Mouse (Mus musculus) cerebellum, postnatal 10 days (tissue): ENCODE data around the gene Mycbpap.
A peak's percentile ranks its signal among the peaks of the same experiment; 100 is the strongest.

Experiments
- DNase-seq, 2 experiments: peaks; one replicate each; pipeline ENCODE4 v3.0.0; 2021; ENCODE audit warnings: mixed read lengths in 2 of 2

The Mycbpap gene

GRCm38 (mm10) chr11:94477651-94478050 lies 43.9 kb downstream of the Mycbpap start:
- peak; percentile 89 to 92 for DNase-seq

DNA sequence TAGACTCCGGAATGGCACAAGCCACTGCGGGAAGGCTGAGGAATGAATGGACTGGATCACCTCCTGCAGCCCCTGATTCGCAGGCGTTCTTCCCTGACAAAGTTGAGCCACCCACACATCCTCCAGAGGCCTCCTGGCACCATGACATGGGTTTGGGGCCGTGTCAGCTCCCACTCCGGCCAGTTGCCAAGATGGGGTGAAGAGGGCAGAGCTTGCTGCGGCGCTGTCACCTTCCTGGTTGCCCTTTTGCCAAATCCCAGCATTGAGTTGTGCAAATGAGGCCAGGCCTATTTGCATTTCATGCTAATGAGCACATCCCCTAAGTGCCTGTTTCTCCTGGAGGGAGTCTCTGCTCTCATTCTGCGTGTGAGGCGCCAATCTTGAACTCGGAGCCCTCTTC lies 45.8 kb downstream of the Mycbpap start:
- DNase-seq: peak; percentile 60 to 70

- no peak for DNase-seq
Observed at GRCm38 (mm10) chr11:94474544-94474910, 47.0 kb downstream of the Mycbpap start.

DNA sequence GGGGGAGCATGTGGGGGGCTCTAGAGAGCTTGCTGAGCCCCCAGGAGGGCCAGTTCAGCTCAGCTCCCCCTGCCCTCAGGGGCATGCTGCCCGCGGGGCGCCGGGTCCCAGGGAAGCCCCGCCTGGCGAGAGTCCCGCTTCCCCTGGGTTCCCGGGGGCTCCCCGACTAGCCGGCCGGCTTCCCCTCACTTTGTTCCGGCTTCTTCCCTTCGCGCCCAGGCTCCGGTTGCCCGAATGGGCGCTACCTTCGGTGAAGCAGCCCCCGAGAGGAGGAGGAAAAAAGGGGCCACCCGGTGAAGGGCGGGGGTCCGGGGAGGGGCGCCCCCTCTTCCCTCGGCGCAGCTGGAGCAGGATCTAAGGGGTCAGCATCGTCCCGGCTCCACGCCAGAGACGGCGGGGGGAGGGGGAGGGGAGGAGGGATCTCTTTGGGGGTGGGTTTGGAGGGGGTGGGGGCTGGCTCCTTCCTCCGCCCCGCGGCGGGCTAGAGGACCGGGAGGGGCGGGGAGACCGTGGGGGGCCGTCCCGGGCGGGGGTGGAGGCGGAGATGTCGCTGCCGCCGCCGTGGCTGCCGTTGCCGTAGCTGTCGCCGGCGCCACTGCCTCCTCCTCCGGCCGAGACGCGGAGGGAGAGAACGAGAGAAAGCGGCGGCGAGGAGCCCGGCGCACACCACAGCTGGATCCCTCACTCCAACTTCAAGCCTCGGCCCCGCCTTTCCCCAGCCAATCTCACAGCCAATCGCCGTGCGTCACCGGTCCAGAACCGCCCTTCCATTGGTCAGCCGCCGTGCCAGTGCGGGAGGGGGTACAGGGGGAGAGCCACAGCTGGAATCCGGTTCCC lies 47.6 kb downstream of the Mycbpap start, which contains the start of gene Cacna1g:
Cacna1g (minus strand) TSS at position 492 of the 837 bp plus-strand sequence.
- DNase-seq: peak; percentile 92 to 93

GRCm38 (mm10) chr11:94472916-94473706 lies 48.4 kb downstream of the Mycbpap start:
- DNase-seq: peak; percentile 57 to 64

GRCm38 (mm10) chr11:94472585-94472915 lies 49.0 kb downstream of the Mycbpap start:
- peak in 1 of 2 experiments; percentile 66 for DNase-seq

DNA sequence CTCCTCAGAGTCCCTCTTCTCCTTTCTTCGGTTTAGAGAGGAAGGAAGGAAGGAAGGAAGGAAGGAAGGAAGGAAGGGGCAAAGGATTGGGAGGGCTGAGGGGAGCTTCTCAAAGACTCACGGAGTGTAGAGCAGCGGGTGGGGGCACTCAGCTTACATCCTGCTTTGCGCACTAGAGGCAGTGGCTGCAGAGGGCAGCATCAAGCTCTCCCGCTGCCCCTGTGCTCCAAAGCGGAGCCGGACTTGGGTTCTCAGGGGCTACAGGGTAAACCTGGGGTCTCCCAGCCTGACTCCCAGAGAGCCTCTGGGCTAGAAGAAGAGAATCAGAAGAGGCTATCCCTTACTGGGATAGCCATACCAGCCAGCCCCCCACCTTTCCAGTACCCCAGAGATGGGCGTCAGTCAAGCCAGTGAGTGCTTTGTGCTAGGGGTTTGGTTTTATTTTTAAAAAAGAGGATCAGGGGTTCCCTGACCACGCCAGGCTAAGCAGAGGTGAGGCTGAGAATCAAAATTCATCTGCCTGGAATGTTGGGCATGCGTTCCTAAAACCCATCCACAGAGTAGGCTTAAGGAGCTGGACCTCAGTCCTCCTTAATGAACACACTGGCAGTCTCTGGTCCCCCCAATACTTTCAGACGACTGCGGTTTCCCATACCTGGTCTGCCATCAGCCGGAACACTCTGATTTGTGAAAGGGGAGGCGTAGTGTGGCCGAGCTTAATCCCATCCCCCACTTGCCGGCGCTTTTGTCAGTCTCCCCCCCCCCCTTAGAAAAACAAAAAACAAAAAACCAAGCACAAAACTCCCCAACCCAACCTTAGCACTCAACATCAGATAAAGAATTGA lies 49.6 kb downstream of the Mycbpap start:
- peak; percentile 62 for DNase-seq

DNA sequence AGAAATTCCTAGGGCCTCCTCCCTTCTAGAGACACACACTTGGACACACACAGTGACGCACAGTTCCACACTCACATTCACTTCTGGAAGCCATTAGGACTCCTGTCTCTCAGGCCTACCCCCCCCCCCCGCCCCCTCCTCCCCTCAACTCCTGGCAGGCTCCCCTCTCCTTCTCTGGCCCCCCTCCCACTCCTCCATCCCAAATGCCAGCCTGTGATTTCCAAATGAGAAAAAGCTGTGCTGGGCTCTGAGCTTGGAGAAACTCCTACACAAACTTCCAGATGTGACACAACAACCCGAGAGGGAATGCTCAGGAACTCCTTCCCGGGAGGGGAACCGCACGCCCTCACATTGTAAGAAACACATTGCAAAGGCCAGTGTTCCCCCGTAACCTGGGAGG lies 51.2 kb downstream of the Mycbpap start:
- DNase-seq: no peak

- DNase-seq: peak in 1 of 2 experiments; percentile 68
Observed at GRCm38 (mm10) chr11:94469136-94470064, 52.1 kb downstream of the Mycbpap start.

DNA sequence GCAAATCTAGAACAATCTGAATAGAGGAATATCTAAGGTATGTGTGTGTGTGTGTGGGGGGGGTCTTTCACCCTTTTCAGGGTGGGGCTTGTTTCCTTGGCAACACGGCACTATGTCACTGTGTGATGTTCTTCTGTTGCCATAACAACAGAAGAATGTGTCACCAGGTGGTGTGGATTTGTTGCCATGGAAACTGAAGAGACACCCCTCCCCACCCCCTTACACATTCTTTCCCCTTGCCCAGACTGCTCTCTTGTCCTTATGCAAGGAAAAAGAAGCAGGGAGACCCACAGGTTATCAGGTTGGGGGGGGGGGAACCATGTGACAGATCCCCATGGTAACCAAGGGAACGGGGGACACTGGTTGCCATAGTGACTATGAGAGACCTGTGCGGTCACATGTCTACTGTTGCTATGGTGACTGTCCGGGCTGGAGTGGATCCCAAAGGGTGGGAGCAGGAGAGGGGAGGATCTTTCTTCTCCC lies 52.9 kb downstream of the Mycbpap start:
- peak; percentile 94 to 95 for DNase-seq

GRCm38 (mm10) chr11:94466333-94466855 lies 55.1 kb downstream of the Mycbpap start:
- no peak for DNase-seq

- DNase-seq: no peak
Observed at GRCm38 (mm10) chr11:94464170-94464569, 57.4 kb downstream of the Mycbpap start.

GRCm38 (mm10) chr11:94461856-94462255 lies 59.7 kb downstream of the Mycbpap start:
- DNase-seq: no peak

- peak in 1 of 2 experiments; percentile 6 for DNase-seq
Observed at GRCm38 (mm10) chr11:94457001-94457400, 64.5 kb downstream of the Mycbpap start.

GRCm38 (mm10) chr11:94456347-94456746 lies 65.2 kb downstream of the Mycbpap start:
- DNase-seq: peak in 1 of 2 experiments; percentile 30

DNA sequence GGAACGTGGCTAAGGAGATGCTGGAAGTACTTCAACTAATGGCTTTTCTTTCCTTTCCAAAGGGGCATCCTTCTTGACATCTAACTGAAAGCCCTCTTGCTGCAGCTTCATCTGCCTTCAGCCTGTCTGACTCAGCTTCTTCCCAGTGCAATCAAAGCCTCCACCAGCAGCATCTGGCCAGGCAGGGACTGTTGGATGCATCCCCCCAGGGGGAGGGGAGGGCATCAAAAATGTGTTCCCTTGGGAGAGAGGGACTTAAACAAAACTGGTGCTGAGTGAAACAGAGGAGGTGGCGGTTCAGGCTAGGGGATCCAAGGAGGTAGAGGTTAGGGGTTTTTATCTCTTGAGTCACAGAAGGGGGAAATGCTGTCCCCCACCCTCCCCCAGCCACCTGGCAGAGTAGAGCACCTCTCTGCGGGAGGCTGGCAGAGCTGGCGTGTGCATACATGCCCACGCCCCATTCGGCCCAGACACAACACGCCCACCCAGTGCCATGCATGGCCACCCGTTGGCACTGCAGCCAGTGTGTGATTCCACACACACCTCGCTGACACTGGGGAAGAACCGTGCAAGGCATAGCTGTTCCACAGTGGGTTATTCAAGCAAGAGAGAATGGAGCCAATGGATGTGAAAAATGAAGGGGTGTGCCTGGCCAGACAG lies 66.3 kb downstream of the Mycbpap start:
- peak; percentile 71 to 77 for DNase-seq

DNA sequence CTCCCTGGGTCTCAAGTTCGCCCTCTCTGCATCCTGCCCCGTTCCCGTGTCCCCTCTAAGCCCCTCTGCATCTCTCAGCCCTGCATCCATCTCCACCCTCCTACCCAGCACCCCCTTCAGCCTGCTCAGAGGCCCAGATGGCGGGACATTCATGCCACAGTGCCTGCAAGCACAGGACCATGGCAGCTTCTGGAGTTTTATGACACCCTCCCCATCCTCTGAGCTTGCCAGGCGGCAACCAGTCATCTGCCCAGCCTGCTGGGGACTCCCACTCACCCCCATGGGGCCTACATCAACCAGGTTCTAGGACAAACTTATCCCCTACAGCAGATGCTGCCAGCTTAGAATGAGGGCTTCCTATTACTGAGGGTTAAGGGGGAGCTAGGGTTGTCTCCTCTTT lies 66.8 kb downstream of the Mycbpap start:
- DNase-seq: peak; percentile 67
